Mouse (Mus musculus) right cerebral cortex, postnatal 10 days (tissue): ENCODE data around the gene Lin7c.
"Not testable (repeated sequence)": the region's sequence is repeated elsewhere in the genome, so short reads cannot be mapped to it uniquely, and the experiment has no call there.

Experiments used
- DNase-seq, 2 experiments: peaks; one replicate each; pipeline ENCODE4 v3.0.0; 2021; ENCODE audit warnings: low spot score in 2 of 2

Lin7c gene

DNA sequence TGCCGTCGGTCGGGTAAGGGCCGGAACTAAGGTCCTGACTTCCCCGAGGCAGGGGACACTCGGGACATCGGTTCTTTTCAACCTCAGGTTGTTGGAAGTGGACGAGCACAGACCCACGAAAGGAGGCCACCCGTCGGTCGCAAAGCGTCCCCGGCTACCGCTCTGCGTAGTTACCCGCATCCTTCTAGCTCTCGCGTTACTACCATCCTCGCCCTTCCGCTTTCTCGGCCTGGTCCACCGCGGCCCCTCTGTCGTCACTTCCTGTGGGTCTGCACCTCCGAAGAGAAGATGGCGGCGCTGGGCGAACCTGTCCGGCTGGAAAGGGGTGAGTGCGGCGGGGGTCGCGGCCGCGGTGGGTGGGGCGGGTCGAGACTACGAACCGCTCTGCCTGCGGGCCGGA lies at the start of gene Lin7c:
Gene Lin7c (plus strand): TSS at position 257 of the 400 bp plus-strand sequence.
- DNase-seq = peak; percentile 97 to 98

DNA sequence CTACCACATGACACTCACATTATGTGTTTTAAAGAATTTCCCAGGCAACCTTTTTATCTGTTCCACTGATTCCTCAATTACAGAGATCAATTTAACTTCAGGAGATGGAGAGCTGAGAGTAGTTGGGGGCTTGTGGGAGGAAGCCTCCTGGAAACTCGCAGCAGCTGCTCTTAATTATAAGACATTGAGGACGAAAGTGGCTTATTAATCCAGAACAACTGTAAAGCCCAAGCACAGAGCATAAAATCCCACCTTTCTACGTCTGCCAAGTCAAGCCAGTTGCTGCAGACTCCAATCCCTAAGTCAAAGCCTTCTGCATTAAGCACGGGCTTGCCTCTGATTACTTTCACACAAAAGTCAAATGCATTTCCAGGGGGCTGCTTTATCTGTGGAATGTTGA lies 44.3 kb upstream of the Lin7c start:
- no peak for DNase-seq

GRCm38 (mm10) chr2:109848305-109848704 lies 42.3 kb upstream of the Lin7c start:
- no peak for DNase-seq

- no peak for DNase-seq
Measured at GRCm38 (mm10) chr2:109848715-109849114, 41.9 kb upstream of the Lin7c start.

- no peak for DNase-seq
Measured at GRCm38 (mm10) chr2:109855601-109856000, 35.1 kb upstream of the Lin7c start.

- no peak for DNase-seq
Measured at GRCm38 (mm10) chr2:109859671-109860070, 31.0 kb upstream of the Lin7c start.

DNA sequence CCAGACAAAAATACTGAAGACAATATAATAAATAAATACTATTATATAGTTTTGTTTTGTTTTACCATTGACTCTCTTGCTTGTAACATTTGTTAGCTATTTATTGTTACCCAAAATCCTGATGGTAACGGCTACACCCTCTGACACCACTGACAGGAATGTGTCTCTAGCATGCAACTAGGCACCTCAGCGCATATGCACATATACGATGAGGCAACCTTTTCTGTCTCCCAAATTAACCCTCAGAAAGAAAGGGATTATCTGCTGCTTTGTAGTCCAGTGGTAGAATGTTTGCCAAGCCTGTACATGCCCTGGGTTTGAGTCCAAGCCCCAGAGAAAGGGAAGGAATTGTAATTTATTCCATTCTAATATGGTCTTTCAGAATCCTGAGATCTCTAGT lies 29.8 kb upstream of the Lin7c start:
- no peak for DNase-seq

DNA sequence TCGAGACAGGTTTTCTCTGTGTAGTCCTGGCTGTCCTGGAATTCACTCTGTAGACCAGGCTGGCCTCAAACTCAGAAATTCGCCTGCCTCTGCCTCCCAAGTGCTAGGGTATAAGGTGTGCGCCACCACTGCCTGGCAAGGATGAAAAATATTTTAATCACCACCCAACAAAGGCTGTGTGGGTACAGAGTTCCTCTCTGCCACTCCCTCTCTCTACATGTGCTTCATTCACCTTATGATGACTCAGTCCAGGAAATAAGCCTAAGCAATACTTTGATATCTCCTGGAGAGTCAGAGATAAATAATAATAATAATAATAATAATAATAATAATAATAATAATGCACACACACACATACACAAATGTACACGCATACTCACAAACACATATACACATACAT lies 11.2 kb upstream of the Lin7c start:
- DNase-seq = not testable (repeated sequence)

GRCm38 (mm10) chr2:109881111-109881510 lies 9.5 kb upstream of the Lin7c start:
- no peak for DNase-seq

DNA sequence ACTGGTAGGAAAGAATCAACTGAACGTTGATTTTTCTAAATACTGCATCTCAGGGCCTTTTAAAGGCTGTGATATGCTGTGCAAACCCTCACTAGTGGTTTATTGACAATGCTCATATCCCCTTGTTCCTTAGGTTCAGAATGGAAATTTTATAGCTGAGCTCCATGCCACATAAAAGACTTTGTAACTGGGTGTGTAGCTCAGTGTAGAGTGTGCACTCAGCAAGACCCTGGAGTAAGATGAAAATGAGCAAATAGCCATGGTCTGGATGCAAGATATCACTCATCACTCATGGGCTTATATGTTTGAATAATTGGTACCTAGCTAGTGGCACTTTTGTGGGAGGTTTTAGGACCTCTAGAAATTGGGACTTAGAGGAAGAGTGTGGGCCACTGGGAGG lies 9.0 kb upstream of the Lin7c start:
- DNase-seq = no peak

DNA sequence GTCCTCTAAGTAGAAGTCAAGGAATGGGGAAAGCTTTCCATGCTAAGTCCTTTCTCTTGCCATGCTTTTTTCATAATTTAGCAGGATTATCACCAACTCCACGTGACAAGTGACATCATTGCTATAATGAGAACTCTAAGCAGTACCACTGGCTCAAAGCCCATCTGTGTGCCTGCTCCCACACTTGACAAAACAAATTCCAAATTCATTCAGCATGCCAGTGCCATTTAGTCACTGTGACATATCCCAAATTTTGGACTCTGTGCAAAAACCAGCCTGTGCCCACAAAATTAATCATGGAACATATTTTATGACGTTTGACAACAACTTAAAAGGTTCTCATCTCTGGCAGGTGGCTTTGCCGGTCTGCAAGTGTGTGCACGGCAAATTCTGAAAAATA lies 6.5 kb upstream of the Lin7c start:
- no peak for DNase-seq

- no peak for DNase-seq
Measured at GRCm38 (mm10) chr2:109884507-109884906, 6.1 kb upstream of the Lin7c start.

- DNase-seq = no peak
Measured at GRCm38 (mm10) chr2:109890068-109890467, 585 bp upstream of the Lin7c start.

GRCm38 (mm10) chr2:109891031-109891430 lies 378 bp downstream of the Lin7c start:
- DNase-seq = peak; percentile 47 to 51

DNA sequence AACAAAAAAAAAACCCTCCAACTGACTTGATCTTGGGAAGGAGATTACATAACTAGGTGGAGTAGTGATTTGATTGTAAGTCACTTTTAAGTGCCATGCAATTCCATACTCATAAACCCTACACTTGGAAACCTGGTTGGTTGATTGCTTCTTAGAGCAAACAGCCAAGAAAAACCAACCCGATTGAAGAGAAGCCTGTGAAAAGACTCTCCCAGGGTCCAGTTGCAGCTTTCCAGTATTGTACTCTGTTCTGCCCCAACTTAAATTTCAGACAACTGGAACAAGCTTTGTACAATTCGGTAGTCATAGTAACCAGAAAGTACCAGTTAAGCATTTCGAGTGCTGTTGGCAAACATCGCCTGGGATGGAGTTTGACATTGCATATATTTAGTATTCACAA lies 818 bp downstream of the Lin7c start:
- DNase-seq = no peak

DNA sequence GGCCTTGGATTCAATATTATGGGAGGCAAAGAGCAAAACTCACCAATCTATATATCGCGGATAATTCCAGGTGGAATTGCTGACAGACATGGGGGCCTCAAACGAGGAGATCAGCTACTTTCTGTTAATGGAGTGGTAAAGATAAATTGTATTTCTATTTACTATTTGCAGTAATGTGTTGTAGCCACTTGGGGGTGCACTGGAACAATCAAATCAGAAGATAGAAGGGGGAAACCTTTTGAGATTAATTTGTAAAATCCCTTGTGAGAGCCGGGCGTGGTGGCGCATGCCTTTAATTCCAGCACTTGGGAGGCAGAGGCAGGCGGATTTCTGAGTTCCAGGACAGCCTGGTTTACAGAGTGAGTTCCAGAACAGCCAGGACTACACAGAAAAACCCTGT lies 5.7 kb downstream of the Lin7c start:
- no peak for DNase-seq

- no peak for DNase-seq
Measured at GRCm38 (mm10) chr2:109902869-109903268, 12.2 kb downstream of the Lin7c start.

GRCm38 (mm10) chr2:109904171-109904821 lies 13.6 kb downstream of the Lin7c start:
- DNase-seq = peak; percentile 90 to 94

GRCm38 (mm10) chr2:109909122-109909521 lies 18.5 kb downstream of the Lin7c start:
- no peak for DNase-seq

GRCm38 (mm10) chr2:109912216-109912615 lies 21.6 kb downstream of the Lin7c start:
- DNase-seq = no peak

GRCm38 (mm10) chr2:109912766-109913165 lies 22.1 kb downstream of the Lin7c start:
- DNase-seq = no peak

DNA sequence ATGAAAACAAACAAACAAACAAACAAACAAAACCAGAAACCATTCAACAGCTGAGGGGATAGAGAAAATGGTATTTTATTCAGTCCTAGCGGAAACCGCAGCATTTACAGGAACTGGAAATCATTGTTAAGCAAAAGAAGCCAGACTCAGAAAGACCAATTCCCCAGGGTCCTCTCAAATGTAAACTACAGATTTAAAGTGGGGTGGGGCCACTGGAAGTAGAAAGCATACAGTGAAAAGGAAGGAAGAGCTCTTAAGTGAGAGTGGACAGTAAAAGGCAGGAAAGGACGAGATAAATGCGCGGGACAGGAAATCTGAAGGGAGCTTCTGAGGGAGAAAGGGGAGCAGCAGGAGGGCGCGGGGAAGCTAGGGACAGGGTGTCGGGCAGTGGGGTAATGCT lies 22.6 kb downstream of the Lin7c start:
- DNase-seq = no peak

GRCm38 (mm10) chr2:109914601-109915000 lies 23.9 kb downstream of the Lin7c start:
- DNase-seq = no peak
